Mouse (Mus musculus) liver, postnatal 0 days (tissue): Measurements from ENCODE around the gene Slc35d2.

Source experiments
- CTCF ChIP-seq: sonication (generic); IDR thresholded peaks from 2 replicates; pipeline ENCODE4 v1.5.1; 2016; ENCODE audit warnings: antibody characterized with exemption, low read depth
- EP300 ChIP-seq: IDR thresholded peaks from 2 replicates; pipeline ENCODE4 v1.6.1; 2016; ENCODE audit warnings: antibody characterized with exemption, low read depth, mild to moderate bottlenecking

DNA sequence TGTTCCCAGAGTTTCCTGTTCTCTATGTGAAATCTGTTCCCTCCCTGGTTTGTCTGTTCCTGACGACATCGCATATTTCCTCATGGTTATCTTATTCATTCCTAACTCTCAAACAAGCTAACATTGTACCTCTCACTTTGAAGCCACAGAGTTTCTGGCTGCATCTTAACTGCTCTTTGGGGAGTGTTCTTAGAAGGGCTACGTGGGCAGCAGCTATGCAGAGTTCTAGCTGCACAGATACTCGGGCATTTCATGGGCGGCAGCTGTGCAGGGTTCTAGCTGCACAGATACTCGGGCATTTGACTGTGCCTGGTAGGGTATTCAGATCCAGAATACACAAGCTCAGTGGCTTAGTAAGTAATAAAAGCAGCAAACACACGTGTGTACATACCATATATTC is 41.1 kb downstream of the Slc35d2 start:
- TF ChIP-seq CTCF (no peak), EP300 (no peak)
